Mouse (Mus musculus) neutrophil, adult 59 days (primary cell): ENCODE results near the gene Lrrfip2. TPM values are rescaled to one million over a fixed set of nuclear protein-coding genes. Genes with fewer than 3 reads are reported as not detected.

Source experiments
- total RNA-seq, 2 experiments: library from RNA; stranded (reverse); gene quantifications; 1 replicate in 1 of 2; 2 replicates in 1 of 2; pipeline ENCODE4 v1.2.4; 2023

Lrrfip2 gene
- total RNA-seq: 100 to 1,000 TPM in 1 of 2 experiments, 10 to 100 TPM in 1; 96.5 to 107 TPM

DNA sequence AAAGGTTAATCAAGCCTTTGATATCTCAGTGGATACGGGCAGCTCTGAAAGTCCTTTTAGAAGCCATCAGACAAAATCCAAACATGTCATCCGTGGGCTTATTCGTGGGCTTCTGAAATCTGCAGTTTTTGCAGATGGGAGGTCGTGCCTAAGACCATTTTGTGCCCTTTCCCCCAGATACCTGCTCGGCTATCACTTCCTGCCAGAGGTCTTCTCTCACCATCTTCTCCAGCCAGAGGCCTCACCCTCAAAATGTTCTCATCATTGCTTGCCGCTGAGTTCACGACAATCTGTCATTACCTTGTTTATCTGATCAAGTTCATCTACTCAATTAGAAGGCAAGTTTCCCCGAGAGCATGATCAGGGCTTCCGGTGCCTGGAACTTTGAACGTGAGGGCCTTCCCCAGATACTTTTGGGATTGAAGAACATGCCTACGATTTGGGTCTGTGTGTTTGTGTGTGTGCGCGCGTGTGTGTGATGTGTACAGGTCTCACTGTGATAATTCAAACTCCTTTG, at the start of gene Lrrfip2:
TSS of gene Lrrfip2 (plus strand) at position 467 of the 517 bp plus-strand sequence.

DNA sequence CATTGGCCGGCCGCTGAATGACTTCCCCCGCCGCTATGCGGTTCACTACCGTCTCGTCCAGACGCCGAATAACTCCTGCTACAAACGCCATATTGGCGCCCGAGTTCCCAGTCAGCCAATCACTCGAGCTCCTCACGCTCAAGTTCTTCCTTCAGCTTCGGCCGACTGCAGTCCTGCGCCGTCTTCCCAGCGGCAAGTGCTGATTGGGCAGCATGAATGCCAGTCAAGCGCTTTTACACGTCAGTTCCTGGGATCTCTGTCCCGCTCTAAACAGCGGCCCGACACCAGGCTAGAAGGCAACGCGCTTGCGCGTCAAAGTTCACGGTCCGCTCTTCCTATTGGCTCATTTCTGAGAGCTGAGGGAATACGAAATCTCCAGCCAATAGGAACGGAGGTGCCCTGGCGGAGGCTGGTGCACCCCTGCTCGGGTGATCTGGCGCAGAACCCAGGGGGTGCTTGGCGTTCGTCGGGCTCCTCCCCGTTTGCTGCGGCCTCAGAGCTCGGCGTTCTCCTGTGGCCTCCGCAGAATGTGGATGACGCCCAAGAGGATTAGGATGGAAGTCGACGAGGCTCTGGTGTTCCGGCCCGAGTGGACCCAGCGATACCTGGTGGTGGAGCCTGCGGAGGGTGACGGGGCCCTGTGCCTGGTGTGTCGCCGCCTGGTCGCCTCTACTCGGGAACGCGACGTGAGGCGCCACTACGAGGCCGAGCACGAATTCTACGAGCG, 154.2 kb downstream of the Lrrfip2 start, which contains the start of the genes Mlh1 and Epm2aip1:
TSS of gene Mlh1 (minus strand) at position 358 of the 727 bp plus-strand sequence.
TSS of gene Epm2aip1 (plus strand) at position 496 of the 727 bp plus-strand sequence.

Other genes with a start within 250 kb of the Lrrfip2 start
- gene Als2cl, start 237.7 kb upstream of the Lrrfip2 start, total RNA-seq: 1 to 10 TPM in 1 of 2 experiments, under 1 TPM in 1; 0.60 to 2.2 TPM
- gene Tmie, start 237.5 kb upstream of the Lrrfip2 start, total RNA-seq: not detected
- not detected for gene Fam240a, start 200.7 kb upstream of the Lrrfip2 start, total RNA-seq
- not detected for gene Tdgf1, start 171.4 kb upstream of the Lrrfip2 start, total RNA-seq
- gene Lrrc2, start 166.0 kb upstream of the Lrrfip2 start, total RNA-seq: not detected
- not detected for gene Rtp3, start 127.0 kb upstream of the Lrrfip2 start, total RNA-seq
- gene Ltf, start 98.3 kb upstream of the Lrrfip2 start, total RNA-seq: over 10,000 TPM in 1 of 2 experiments, 1,000 to 10,000 TPM in 1; 9,814 to 12,462 TPM
- 100 to 1,000 TPM; 102 to 151 TPM for gene Ccrl2, start 60.1 kb upstream of the Lrrfip2 start, total RNA-seq
- gene Mlh1, start 154.2 kb downstream of the Lrrfip2 start, total RNA-seq: 10 to 100 TPM; 13.3 to 14.4 TPM
- 10 to 100 TPM; 11.6 to 11.9 TPM for gene Epm2aip1, start 154.3 kb downstream of the Lrrfip2 start, total RNA-seq
- gene Trank1, start 194.1 kb downstream of the Lrrfip2 start, total RNA-seq: under 1 TPM in 1 of 2 experiments, not detected in 1; 0.07 TPM